ENCODE assay signal across 15 mouse cellular contexts in genomic region chr10:52128874-52129412, GRCm38 (mm10).
A peak's percentile ranks its signal among the peaks of the same experiment; 100 is the strongest.
DNase-seq lines count a peak whose midpoint lies in the region; ATAC-seq and TF ChIP-seq lines count a peak whose summit lies in the region.
"Had no signal": no experiment of that assay in that cellular context is flagged by ENCODE, and none has a peak within 500 bp of the region (broad histone marks: within the 10 kb centered on the region; RNA-seq: fewer than 3 reads in every experiment).

No protein-coding gene starts in this region.

- no peak overlapping the region for H3K4me2 ChIP-seq in hindbrain, postnatal 0 days (ENCODE audit: low read depth, low read length)
- H3K4me2 ChIP-seq in hindbrain, embryonic 12.5 days (replicated peaks): no peak overlapping the region
- H3K4me2 ChIP-seq in lung, postnatal 0 days (replicated peaks; ENCODE audit: low read depth, low read length): no peak overlapping the region
- no peak overlapping the region for H3K4me2 ChIP-seq in stomach, postnatal 0 days (replicated peaks; ENCODE audit: low read depth)
- H3K4me2 ChIP-seq: heart, embryonic 12.5 days; limb, embryonic 13.5 days had no signal

- H3K4me3 ChIP-seq in hindbrain, postnatal 0 days (ENCODE audit: low read length): no peak overlapping the region
- no peak overlapping the region for H3K4me3 ChIP-seq in hindbrain, embryonic 12.5 days
- no peak overlapping the region for H3K4me3 ChIP-seq in lung, postnatal 0 days (ENCODE audit: low read depth, low read length)
- H3K4me3 ChIP-seq in stomach, postnatal 0 days (ENCODE audit: low read depth, low read length): no peak overlapping the region
- H3K4me3 ChIP-seq: heart, embryonic 12.5 days; limb, embryonic 13.5 days had no signal

- H3K4me1 ChIP-seq in hindbrain, postnatal 0 days (ENCODE audit: insufficient read depth, low read length): no peaks in the 10 kb centered on the region
- no peaks in the 10 kb centered on the region for H3K4me1 ChIP-seq in hindbrain, embryonic 12.5 days
- no peaks in the 10 kb centered on the region; the same call in 1 of the 2 replicates for H3K4me1 ChIP-seq in lung, postnatal 0 days (ENCODE audit: insufficient read depth, low read depth, low read length)
- no peaks in the 10 kb centered on the region for H3K4me1 ChIP-seq in stomach, postnatal 0 days (replicated peaks; ENCODE audit: control insufficient read depth, insufficient read depth)
- H3K4me1 ChIP-seq: limb, embryonic 13.5 days had no signal

- CTCF ChIA-PET in Patski (lab: Charles Lee): no interaction called here

- TF ChIP-seq EP300 in lung, postnatal 0 days (IDR thresholded peaks at IDR 0.05): no peak
- no peak for TF ChIP-seq EP300 in stomach, postnatal 0 days (optimal IDR thresholded peaks at IDR 0.05)

- H3K36me3 ChIP-seq in hindbrain, postnatal 0 days (ENCODE audit: insufficient read depth, low read length): no peaks in the 10 kb centered on the region
- no peaks in the 10 kb centered on the region for H3K36me3 ChIP-seq in hindbrain, embryonic 12.5 days
- no peaks in the 10 kb centered on the region for H3K36me3 ChIP-seq in lung, postnatal 0 days (ENCODE audit: insufficient read depth, low read length)
- H3K36me3 ChIP-seq in stomach, postnatal 0 days (ENCODE audit: control insufficient read depth, insufficient read depth, low read length): no peaks in the 10 kb centered on the region
- H3K36me3 ChIP-seq: heart, embryonic 12.5 days; limb, embryonic 13.5 days had no signal

- H3K27ac ChIP-seq in hindbrain, postnatal 0 days: no peak overlapping the region
- no peak overlapping the region for H3K27ac ChIP-seq in hindbrain, embryonic 12.5 days
- no peak overlapping the region for H3K27ac ChIP-seq in lung, postnatal 0 days (ENCODE audit: low read length)
- H3K27ac ChIP-seq in stomach, postnatal 0 days (replicated peaks): no peak overlapping the region
- H3K27ac ChIP-seq: limb, embryonic 13.5 days had no signal

- H3K27me3 ChIP-seq in hindbrain, postnatal 0 days (ENCODE audit: insufficient read depth, low read length): no peaks in the 10 kb centered on the region
- H3K27me3 ChIP-seq in hindbrain, embryonic 12.5 days: no peaks in the 10 kb centered on the region
- H3K27me3 ChIP-seq in lung, postnatal 0 days (replicated peaks; ENCODE audit: insufficient read depth, low read length): no peaks in the 10 kb centered on the region
- H3K27me3 ChIP-seq in Patski: peaks cover 31% of the 10 kb centered on the region
- no peaks in the 10 kb centered on the region for H3K27me3 ChIP-seq in stomach, postnatal 0 days (ENCODE audit: control insufficient read depth, insufficient read depth, low read length)
- H3K27me3 ChIP-seq: heart, embryonic 12.5 days; limb, embryonic 13.5 days had no signal

- in situ Hi-C loops in Patski (cut with MboI; ENCODE audit: low pct_unique_long_range_greater_than_20kb): no loop called here

- POLR2A ChIA-PET in Patski (lab: Charles Lee): no interaction called here

- TF ChIP-seq CTCF in hindbrain, postnatal 0 days (IDR thresholded peaks at IDR 0.05; ENCODE audit: low read depth): peak; percentile 46
- TF ChIP-seq CTCF in lung, postnatal 0 days (IDR thresholded peaks at IDR 0.05): peak; percentile 42
- peak; percentile 51 for TF ChIP-seq CTCF in Patski (IDR thresholded peaks at IDR 0.05)
- peak; percentile 54 for TF ChIP-seq CTCF in stomach, postnatal 0 days (IDR thresholded peaks at IDR 0.05; ENCODE audit: low read depth)

- no peak overlapping the region for H3K9ac ChIP-seq in hindbrain, postnatal 0 days (replicated peaks; ENCODE audit: low read length)
- no peak overlapping the region for H3K9ac ChIP-seq in hindbrain, embryonic 12.5 days
- no peak overlapping the region for H3K9ac ChIP-seq in lung, postnatal 0 days (replicated peaks; ENCODE audit: low read depth)
- no peak overlapping the region for H3K9ac ChIP-seq in stomach, postnatal 0 days (ENCODE audit: low read length)
- H3K9ac ChIP-seq: heart, embryonic 12.5 days; limb, embryonic 13.5 days had no signal

- H3K9me3 ChIP-seq in hindbrain, postnatal 0 days (ENCODE audit: low read length): no peaks in the 10 kb centered on the region
- no peaks in the 10 kb centered on the region for H3K9me3 ChIP-seq in hindbrain, embryonic 12.5 days (replicated peaks)
- no peaks in the 10 kb centered on the region for H3K9me3 ChIP-seq in lung, postnatal 0 days (ENCODE audit: low read length)
- no peaks in the 10 kb centered on the region for H3K9me3 ChIP-seq in stomach, postnatal 0 days (ENCODE audit: control insufficient read depth, low read length)
- H3K9me3 ChIP-seq: heart, embryonic 12.5 days; limb, embryonic 13.5 days had no signal

- no peak for ATAC-seq in hindbrain, postnatal 0 days
- ATAC-seq in hindbrain, embryonic 12.5 days (ENCODE audit: low FRiP score): no peak
- no peak for ATAC-seq in lung, postnatal 0 days
- no peak for ATAC-seq in Patski
- no peak for ATAC-seq in stomach, postnatal 0 days (ENCODE audit: low FRiP score, low TSS enrichment)
- ATAC-seq: inflammation-experienced regulatory T-cells, adult 6 months had no signal

- peak; percentile 39 for DNase-seq in hindbrain, postnatal 0 days (ENCODE audit: low spot score)
- peak; percentile 5 for DNase-seq in lung, postnatal 0 days (ENCODE audit: low spot score)
- no peak for DNase-seq in lung, postnatal 25 days (ENCODE audit: low spot score)
- no peak for DNase-seq in Patski (ENCODE audit: low read depth, low spot score)
- no peak for DNase-seq in stomach, postnatal 0 days (ENCODE audit: low spot score)
- no peak for DNase-seq in spleen, postnatal 36 days (ENCODE audit: low spot score in 2 of 2)
- DNase-seq: cerebellum, postnatal 25 days; gastrocnemius, postnatal 10 days; lung, postnatal 10 days; right cerebral cortex, postnatal 14 days; thymus, postnatal 4 days had no signal

- WGBS in hindbrain, postnatal 0 days: 56% methylated on average over 5 of the region's 5 CpGs
- WGBS in hindbrain, embryonic 12.5 days: 63% methylated on average over 5 of the region's 5 CpGs
- WGBS in lung, postnatal 0 days: 41% methylated on average over 5 of the region's 5 CpGs
- WGBS in stomach, postnatal 0 days: 53% methylated on average over 5 of the region's 5 CpGs

Comparison
In these comparisons a context has a peak if more than half of its experiments do, and no peak if none do; other contexts are left out.
1. DNase-seq: peak in hindbrain, postnatal 0 days (single experiment) and lung, postnatal 0 days (single experiment); none in lung, postnatal 25 days (single experiment), Patski (single experiment), stomach, postnatal 0 days (single experiment) and spleen, postnatal 36 days (0 of 2).
2. Peak in every context shown above with its lines, with median percentiles within 50 percentile points of each other: CTCF ChIP-seq.